Mouse (Mus musculus): ENCODE results near the gene Cenpc1. TPM values are rescaled to one million over a fixed set of nuclear protein-coding genes. Genes with fewer than 3 reads are reported as not detected.

Cenpc1 gene
- total RNA-seq, 1 experiment from 2014 or later: 17.1 TPM

DNA sequence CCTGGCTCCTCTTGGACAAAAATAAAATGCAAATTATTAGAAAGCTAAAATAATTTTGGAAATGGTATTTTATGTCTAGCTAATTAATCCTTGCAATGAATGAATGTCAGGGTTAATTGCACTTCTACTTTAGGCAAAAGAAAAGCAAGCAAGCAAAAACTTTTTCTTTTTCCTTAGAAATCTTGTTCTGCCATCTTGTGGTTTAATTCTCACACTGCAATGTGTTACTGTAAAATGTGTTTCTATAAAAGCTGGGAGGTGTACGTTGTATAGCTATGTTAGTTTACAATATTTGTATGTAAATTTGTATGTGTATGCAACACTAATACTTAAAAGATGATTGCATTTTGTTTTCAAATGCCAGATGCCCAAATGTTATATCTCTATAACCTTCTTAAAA, 70.8 kb downstream of the Cenpc1 start:
- no peak for DNase-seq

DNA sequence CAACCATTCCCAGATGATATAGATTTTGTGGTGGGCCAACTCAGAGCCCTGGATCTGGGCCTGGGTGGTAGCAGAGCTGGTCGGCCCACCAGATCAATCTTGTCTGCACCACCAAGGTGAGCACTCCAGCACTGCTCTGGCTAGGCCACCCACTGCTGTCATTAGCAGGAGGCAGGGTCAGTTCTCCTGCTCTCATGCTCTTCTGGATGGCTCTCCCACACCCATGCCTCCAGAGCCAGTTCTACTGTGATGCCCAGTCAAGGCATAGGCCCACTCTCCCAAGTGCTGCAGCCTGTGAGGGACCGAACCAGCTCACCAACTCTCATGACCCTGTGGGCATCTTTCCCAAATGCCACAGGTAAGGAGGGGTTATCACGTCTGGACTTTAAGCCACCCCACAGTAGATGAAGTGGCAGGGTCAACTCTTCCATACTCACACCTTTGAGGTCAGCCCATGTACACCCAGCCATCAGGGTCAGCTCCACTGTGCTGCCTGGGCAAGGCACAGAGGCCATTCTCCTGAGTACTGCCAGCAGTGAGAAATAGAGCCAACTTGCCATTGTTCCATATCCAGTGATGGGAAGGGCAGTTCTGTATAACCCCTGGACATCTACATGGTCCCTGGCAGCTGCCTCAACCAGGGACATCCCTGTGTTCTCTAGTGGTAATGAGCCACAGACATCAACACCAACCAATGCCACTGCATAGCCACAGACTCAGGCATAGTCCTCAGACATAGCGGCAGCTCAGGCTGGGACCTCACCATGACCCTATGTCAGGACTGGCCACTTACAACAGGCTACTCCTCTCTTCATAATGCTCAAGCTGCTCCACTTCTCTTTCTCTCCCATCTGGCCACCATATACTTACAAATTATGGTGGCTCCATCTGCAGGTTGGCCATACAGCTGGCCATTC, 72.3 kb downstream of the Cenpc1 start:
- DNase-seq: no peak

DNA sequence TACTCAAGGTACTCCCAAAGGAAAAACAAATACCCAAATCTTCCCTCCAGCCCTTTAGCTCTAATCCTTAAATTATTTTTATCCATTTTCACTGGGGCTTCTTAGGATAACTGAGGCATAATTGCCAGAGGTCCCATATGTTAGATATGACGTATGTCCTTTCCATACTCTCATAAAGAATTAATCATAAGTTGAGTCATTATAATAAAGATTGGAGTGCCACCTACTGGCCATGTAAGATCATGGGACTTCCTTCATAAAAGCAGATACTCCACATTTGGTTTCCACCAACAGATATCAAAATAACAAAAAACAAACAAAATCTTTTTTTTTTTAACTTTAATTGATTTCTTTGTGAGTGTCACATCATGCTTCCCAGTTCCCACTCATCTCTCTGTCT, 73.3 kb downstream of the Cenpc1 start:
- DNase-seq: no peak

DNA sequence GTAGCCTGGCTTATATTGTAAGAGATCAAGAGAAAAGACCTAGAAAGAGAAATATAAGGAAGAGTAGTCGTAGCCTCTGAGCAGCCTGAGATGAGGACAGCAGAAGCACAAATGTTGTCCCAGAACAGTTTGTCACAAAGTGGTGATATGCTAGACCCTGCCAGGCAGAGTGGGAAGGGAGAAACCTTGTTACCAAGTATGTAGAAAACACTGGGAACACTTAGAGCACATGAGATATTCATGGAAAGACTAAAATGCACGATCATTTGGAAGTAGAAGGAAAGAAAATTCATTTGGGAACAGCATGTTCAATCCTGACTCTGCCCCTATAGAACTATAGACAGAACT, 77.9 kb downstream of the Cenpc1 start:
- no peak for DNase-seq

DNA sequence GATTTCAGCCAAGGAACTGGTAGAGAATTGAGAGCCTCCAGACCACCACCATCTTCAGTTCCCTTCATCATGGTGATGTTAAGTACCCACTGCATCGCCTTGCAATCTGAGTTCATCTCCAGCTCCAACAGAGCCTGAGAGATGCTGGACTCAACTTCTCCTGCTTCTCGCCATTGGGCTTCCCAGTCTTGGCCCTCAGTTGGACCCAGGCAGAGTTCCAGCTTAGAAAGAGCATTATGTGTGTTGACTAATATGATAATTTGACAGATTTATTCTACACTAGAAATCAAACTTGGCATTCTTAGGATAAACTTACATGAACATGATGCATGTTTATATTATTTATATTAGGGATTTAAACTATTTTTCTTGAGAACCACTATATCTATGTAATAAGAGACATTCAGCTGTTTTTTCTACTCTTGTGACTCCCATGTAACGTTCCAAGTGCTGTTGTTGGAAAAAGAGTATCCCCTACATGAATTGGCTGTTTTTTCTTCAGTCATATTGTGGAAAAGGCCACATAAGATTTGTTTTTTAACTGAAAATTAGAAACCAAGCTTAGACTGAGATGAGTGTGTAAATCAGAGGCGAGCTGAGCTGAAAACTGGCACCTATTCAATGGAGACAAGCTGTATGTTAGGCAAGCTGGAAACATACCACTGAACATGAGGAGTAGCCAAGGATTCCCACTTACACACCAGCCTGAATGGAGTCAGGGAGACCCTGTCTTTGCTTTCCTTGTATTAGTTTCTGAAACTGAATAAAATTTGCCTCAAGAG, 78.5 kb downstream of the Cenpc1 start:
- no peak for DNase-seq

DNA sequence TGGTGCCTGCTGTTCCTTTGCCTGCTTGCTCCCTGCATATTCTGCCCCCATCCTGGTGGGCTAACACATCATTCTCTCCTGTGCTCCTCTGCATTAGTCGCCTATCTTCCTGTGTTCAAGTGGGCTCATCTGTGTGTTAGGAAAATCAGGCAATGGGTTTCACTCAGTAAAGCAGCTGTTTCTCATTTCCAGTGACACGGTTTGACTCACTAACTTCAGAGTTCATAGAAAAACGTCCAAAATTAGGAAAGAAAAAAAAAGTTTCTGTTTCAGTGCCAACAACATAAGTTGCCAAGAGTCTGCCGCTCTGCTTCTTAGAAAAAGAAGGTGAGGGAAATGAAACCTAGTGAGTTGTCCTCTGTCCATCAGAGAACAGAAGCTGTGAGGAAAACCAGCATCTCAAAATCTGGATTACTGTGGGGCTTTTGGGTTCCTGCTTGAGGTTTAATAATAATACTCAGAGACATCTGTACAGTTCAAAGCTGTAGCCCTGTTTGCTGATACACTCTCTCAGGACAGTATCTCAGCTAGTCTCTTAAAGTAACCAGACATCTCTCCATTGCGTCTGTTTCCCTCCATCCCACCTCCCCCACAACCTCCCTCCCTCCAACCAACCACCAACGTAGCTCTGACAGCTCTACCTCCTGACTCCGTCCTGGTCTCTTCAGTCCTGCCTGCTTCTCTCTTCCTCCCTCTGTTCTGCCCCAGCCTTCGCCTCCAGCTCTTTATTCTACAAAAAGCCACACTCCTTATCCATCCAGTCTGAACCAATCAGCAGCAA, 87.5 kb downstream of the Cenpc1 start:
- DNase-seq: no peak

DNA sequence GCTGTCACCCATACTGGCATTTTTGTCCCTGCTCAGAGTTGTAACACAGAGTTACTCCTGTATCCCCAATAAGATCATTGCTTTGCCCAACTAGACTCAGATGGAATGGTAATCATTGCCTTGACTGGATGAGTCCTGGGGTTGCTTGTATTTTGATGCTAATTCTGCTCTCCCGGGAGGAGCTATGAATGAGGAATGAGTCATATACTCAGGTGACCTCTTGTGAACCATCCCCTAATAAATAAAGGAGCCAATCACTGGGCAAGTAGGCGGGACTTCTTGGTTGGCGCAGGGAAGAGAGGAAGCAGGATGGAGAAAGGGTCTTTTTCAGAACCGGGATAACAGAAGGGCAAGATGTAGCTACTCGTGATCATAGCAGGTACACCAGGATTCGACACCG, 102.6 kb downstream of the Cenpc1 start:
- DNase-seq: no peak

Other genes with a start within 250 kb of the Cenpc1 start
- 0.73 TPM in 1 of 2 replicates, not detected in the other for gene Stap1, start 6.2 kb upstream of the Cenpc1 start, total RNA-seq (2021)
- gene Uba6, start 107.2 kb upstream of the Cenpc1 start, total RNA-seq (2021): 17.9 and 19.9 TPM in 2 replicates
- gene Gnrhr, start 132.3 kb upstream of the Cenpc1 start, total RNA-seq (2021): 0.12 TPM in 1 of 2 replicates, not detected in the other
- gene Tmprss11c, start 223.7 kb upstream of the Cenpc1 start, total RNA-seq (2021): not detected in 2 replicates